Mouse (Mus musculus) ES-E14 (cell line): ENCODE results near the gene Myom1.

Source experiments
- HCFC1 ChIP-seq: IDR thresholded peaks from 2 replicates; pipeline ENCODE4 v1.6.1; 2012; ENCODE audit warnings: low read length, inconsistent platforms, borderline replicate concordance; ENCODE audit not compliant: insufficient read depth
- MAFK ChIP-seq: IDR thresholded peaks from 2 replicates; pipeline ENCODE4 v1.6.1; 2014; ENCODE audit warnings: mild to moderate bottlenecking, low read depth, low read length, inconsistent platforms; ENCODE audit not compliant: insufficient read depth

GRCm38 (mm10) chr17:71019860-71020259 lies 17.4 kb downstream of the Myom1 start:
- TF ChIP-seq HCFC1 (no peak), MAFK (no peak)
